Mouse (Mus musculus) forebrain, postnatal 0 days (tissue): ENCODE measurements at regions not wholly inside any gene's neighbourhood (a gene's known extent, or its start where the extent isn't known, plus 50 kb on each side); places are given as distances from the start of the nearest gene placed in this dataset.

ENCODE experiments used
- ATAC-seq: fragments of 200-750 bp; cut with Nextera tagmentation; 2 replicates; pipeline ENCODE4 v1.8.0; 2017; ENCODE audit warnings: mild to moderate bottlenecking, moderate library complexity
- DNase-seq: peaks from one replicate; pipeline ENCODE4 v3.0.0-alpha.2; 2015
- H3K27ac ChIP-seq: fragments of 300-500 bp; sonication (generic); 2 replicates; pipeline ENCODE4 v1.5.1; 2014; ENCODE audit warnings: low read depth, mild to moderate bottlenecking, antibody characterized with exemption, low read length, moderate library complexity, mixed read lengths
- H3K27me3 ChIP-seq: fragments of 300-500 bp; sonication (generic); 2 replicates; pipeline ENCODE4 v1.6.1; 2014; ENCODE audit warnings: mild to moderate bottlenecking, low read length, mixed read lengths; ENCODE audit not compliant: insufficient read depth
- H3K36me3 ChIP-seq: fragments of 300-500 bp; sonication (generic); 2 replicates; pipeline ENCODE4 v1.6.1; 2014; ENCODE audit warnings: mild to moderate bottlenecking, moderate library complexity; ENCODE audit not compliant: insufficient read depth
- H3K4me1 ChIP-seq: fragments of 300-500 bp; sonication (generic); 2 replicates; pipeline ENCODE4 v1.6.1; 2014; ENCODE audit warnings: antibody characterized with exemption; ENCODE audit not compliant: insufficient read depth
- H3K4me2 ChIP-seq: fragments of 300-500 bp; sonication (generic); 2 replicates; pipeline ENCODE4 v1.6.1; 2014; ENCODE audit warnings: low read depth, mild to moderate bottlenecking, moderate library complexity
- H3K4me3 ChIP-seq: fragments of 300-500 bp; sonication (generic); 2 replicates; pipeline ENCODE4 v1.5.1; 2014; ENCODE audit warnings: low read depth, low read length, mixed read lengths
- H3K9ac ChIP-seq: fragments of 300-500 bp; sonication (generic); 2 replicates; pipeline ENCODE4 v1.6.1; 2014; ENCODE audit warnings: mild to moderate bottlenecking
- H3K9me3 ChIP-seq: fragments of 300-500 bp; sonication (generic); 2 replicates; pipeline ENCODE4 v1.6.1; 2016; ENCODE audit warnings: low read length
- CTCF ChIP-seq: sonication (generic); IDR thresholded peaks from 2 replicates; pipeline ENCODE4 v1.5.1; 2016; ENCODE audit warnings: antibody characterized with exemption, control low read depth, low read depth
- WGBS: fragments of 180-500 bp; shearing (Covaris S2); extraction: QIAGEN DNeasy Blood & Tissue Kit; methylation state at CpG from one replicate; pipeline ENCODE4 v1.1.7; 2014; 5-methylcytosine and 5-hydroxymethylcytosine counted together

DNA sequence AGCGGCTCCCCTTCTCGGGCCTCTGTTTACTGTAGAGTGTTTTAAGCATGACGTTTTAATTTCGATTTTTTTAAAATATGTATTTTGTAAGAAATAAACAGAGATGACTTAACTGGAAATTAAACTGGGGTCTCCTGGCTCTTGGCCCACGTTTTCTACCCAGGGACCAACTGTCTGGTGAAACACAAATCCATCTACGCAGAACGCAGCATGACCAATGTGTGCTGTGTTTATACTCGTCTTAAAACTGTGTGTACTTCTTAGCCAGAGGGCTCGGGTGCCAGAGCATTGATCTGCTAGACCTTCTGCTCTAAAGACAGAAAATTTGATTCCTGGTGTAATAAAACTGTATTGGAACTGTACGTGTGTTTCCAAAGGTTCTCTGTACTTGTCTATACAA is 172.8 kb upstream of the 2610301B20Rik start:
- Histone ChIP-seq H3K9me3 (no peaks in the 10 kb centered on the region), H3K9ac (no peak overlapping the region), H3K4me2 (no peak overlapping the region), H3K27me3 (no peaks in the 10 kb centered on the region), H3K27ac (no peak overlapping the region), H3K4me1 (no peaks in the 10 kb centered on the region), H3K36me3 (no peaks in the 10 kb centered on the region), H3K4me3 (no peak overlapping the region)
- no peak for TF ChIP-seq CTCF
- DNase-seq: no peak
- 79% methylated on average over 10 of the region's 10 CpGs for WGBS
- no peak for ATAC-seq

DNA sequence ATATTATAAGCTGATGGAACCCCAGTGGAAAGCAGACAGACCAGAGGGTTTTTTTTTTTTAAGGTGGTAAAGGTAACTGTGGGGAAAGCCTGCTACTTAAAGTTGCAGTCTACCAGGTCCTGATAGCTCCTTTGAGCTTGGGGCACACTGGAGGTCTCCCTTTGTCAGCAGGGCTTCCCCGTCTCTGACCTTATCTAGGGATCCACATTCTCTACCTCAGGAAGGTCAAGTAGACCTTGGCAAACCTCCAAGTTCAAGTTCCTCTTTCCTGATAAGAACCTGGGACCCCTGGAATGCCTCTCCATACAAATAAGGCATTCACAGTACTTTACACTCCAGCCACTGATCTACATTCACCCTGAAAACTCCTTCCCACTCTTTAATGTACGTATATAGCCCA is 171.1 kb upstream of the 2610301B20Rik start:
- no peak for TF ChIP-seq CTCF
- DNase-seq (no peak), ATAC-seq (no peak)
- H3K4me2 ChIP-seq: no peak overlapping the region
- H3K27ac ChIP-seq: no peak overlapping the region
- H3K27me3 ChIP-seq: no peaks in the 10 kb centered on the region
- no peak overlapping the region for H3K4me3 ChIP-seq
- no peaks in the 10 kb centered on the region for H3K4me1 ChIP-seq
- H3K36me3 ChIP-seq: no peaks in the 10 kb centered on the region
- H3K9ac ChIP-seq: no peak overlapping the region
- H3K9me3 ChIP-seq: no peaks in the 10 kb centered on the region
- WGBS: 83% methylated on average over 2 of the region's 2 CpGs

DNA sequence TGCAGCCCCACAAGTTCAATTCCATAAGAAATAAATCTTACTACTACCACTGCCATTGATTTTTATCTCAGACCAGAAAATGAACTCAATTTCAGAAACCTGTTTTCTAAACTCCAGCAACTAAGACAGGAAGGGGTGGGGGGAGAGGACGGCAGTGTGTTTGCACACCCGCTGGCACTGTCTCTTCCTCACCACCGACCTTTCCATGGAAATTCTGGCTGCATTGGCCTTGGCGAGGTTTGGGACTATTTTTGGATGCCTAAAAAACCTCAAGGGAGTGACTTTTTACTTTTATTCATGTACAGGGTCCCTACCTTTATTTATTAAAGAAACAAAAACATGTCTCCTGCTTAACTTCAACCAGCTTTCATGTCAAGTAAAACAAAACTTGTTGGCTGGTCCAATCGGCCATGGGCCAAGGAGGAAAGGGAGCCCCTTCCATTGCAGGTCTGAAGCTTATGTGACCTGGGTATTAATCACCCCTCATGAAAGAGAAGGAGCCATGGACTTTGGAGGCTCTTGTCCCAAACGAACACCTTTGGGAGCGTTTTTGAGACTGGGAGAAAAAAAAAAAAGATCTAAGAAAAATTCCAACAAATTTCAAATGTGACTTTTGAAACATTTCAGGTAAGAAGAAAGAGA is 167.2 kb upstream of the 2610301B20Rik start:
- Histone ChIP-seq H3K4me3 (no peak overlapping the region), H3K27ac (no peak overlapping the region), H3K4me2 (no peak overlapping the region), H3K27me3 (no peaks in the 10 kb centered on the region), H3K4me1 (no peaks in the 10 kb centered on the region), H3K9me3 (no peaks in the 10 kb centered on the region), H3K9ac (no peak overlapping the region), H3K36me3 (no peaks in the 10 kb centered on the region)
- 53% methylated on average over 7 of the region's 7 CpGs for WGBS
- no peak for TF ChIP-seq CTCF
- DNase-seq (no peak), ATAC-seq (no peak)

DNA sequence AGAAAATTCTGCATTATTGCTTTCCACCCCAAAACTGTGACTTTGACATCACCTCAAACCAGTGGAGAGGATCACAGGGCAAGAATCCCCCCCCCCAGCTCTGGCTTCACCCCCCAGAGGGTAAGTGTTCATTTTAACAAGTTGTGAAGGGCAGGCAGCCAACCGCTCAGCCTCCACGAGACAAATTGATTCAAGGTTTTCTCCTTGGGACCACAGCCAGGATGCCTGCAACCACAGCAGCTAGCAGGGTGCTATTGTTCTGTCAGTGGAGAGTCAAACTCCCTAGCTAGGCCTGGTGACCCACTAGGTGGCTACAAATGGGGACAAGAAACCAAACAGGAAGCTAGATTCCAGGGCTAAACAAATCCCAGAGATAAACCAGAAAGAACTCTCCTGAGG is 166.6 kb upstream of the 2610301B20Rik start:
- Histone ChIP-seq H3K36me3 (no peaks in the 10 kb centered on the region), H3K27me3 (no peaks in the 10 kb centered on the region), H3K9ac (no peak overlapping the region), H3K4me2 (no peak overlapping the region), H3K4me3 (no peak overlapping the region), H3K27ac (no peak overlapping the region), H3K9me3 (no peaks in the 10 kb centered on the region), H3K4me1 (no peaks in the 10 kb centered on the region)
- TF ChIP-seq CTCF: 0 out of 2 replicates have a peak, but pooled peaks have one; percentile 11
- no peak; the same call in 1 of the 2 replicates for ATAC-seq
- DNase-seq: peak; percentile 18
- 18% methylated on average over 2 of the region's 2 CpGs for WGBS

DNA sequence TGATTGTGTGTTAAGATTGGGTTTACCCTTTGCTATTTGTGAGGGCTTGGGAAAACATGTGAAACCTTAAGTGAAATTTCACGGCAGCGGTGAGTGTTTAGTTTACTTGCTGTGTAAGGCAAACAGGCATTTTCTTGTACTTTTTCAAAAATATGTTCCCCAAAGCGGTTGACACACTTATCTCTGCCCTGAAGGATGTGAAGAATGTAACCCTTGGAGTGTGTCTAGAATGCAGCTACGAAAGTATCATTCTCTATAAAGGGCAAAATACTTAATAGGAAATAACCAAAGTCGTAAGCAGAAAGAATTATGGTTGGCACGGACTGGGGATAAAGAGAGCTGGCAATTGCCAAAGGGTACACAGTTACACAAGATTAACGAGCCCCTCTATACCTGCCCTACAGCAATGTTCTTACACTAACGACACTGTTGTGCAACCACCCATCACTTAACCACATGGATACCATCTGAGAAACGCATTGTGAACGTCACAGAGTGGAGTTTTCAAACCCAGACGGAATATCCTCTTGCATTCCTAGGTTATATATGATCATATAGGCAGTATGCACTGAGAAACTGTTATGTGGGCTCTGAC is 162.3 kb upstream of the 2610301B20Rik start:
- DNase-seq: no peak
- no peak for TF ChIP-seq CTCF
- H3K36me3 ChIP-seq: no peaks in the 10 kb centered on the region
- no peak overlapping the region for H3K4me2 ChIP-seq
- no peaks in the 10 kb centered on the region for H3K4me1 ChIP-seq
- no peak overlapping the region for H3K27ac ChIP-seq
- no peak overlapping the region for H3K4me3 ChIP-seq
- no peaks in the 10 kb centered on the region for H3K27me3 ChIP-seq
- 55% methylated on average over 11 of the region's 11 CpGs for whole genome bisulfite sequencing
- ATAC-seq: no peak
- no peaks in the 10 kb centered on the region for H3K9me3 ChIP-seq
- no peak overlapping the region for H3K9ac ChIP-seq

DNA sequence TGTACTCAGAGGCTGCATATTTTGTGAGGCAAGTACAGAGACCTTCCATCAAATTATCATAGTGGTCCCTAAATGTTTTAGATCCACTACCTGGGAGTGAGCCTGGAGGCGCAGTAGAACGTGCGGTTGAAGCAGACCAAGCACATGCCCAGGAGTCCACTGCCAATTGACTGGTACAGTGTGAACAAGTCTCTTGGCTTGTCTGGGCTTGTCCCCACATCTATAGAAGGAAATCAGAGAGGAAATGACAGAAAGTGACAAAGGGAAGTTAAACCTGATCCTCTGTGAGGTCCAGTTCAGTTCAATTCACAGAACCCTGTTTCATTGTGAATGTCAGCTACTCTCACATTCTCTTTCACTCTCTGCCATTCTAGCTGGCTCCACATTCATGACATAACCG is 151.0 kb upstream of the 2610301B20Rik start:
- no peak for ATAC-seq
- Histone ChIP-seq H3K4me1 (no peaks in the 10 kb centered on the region), H3K27ac (no peak overlapping the region), H3K27me3 (no peaks in the 10 kb centered on the region), H3K9ac (no peak overlapping the region), H3K4me2 (no peak overlapping the region), H3K4me3 (no peak overlapping the region), H3K36me3 (no peaks in the 10 kb centered on the region), H3K9me3 (no peaks in the 10 kb centered on the region)
- no peak for TF ChIP-seq CTCF
- 82% methylated on average over 4 of the region's 4 CpGs for whole genome bisulfite sequencing
- no peak for DNase-seq

DNA sequence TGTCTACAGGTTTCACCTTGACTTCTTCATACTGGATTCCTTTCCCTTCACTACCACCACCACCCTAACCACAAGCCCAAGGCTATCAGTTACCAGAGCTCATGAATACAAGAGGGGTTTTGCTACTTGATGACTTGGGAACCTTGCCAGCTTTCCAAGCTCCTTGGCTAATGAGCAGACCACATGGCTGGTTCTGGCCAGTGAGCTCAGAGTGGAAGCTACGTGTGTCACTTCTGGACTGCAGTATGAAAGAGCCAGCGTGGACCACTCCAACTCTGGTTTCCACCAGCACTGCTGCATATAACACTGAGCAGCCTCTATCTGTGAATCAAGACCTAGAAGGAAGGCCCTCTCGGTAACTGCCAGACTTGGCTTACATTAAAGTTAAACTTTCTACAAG is 146.4 kb upstream of the 2610301B20Rik start:
- Histone ChIP-seq H3K27ac (no peak overlapping the region), H3K4me1 (no peaks in the 10 kb centered on the region), H3K4me2 (no peak overlapping the region), H3K9ac (no peak overlapping the region), H3K9me3 (no peaks in the 10 kb centered on the region), H3K4me3 (no peak overlapping the region), H3K27me3 (no peaks in the 10 kb centered on the region), H3K36me3 (no peaks in the 10 kb centered on the region)
- ATAC-seq (peak; percentile 51), DNase-seq (peak; percentile 10)
- WGBS: 56% methylated on average over 3 of the region's 3 CpGs
- no peak for TF ChIP-seq CTCF
